Mouse (Mus musculus): Measurements from ENCODE around the gene Ctps2. TPM values are rescaled to one million over a fixed set of nuclear protein-coding genes. Genes with fewer than 3 reads are reported as not detected.

Gene Ctps2
- polyA plus RNA-seq, 1 experiment from 2014 or later: 91.1 TPM

DNA sequence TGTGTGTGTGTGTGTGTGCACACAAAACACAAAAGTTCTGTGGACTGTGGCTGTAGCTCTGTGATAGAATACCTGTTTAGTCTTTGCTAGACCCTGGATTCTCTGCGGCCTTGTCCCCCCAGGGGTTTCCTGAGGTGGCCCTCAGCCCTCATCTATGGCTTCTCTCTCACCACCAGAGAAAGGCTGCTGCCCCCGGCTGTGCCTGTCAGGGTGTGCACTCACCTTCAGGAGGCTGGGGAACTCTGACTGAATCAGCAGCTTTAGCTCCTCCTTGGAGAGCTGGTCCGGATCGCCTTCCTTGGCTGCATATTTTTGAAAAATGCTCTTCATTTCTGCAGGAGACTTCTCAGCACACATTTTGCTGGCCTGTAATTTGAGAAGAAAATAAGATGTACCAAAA is 62.8 kb downstream of the Ctps2 start:
- H3K36me3 ChIP-seq (ENCODE audit: control insufficient read depth, insufficient read depth, low read length): no peaks in the 10 kb centered on the region
- H3K4me2 ChIP-seq (ENCODE audit: low read length): no peak overlapping the region
- no peak overlapping the region for H3K27ac ChIP-seq (ENCODE audit: low read depth, low read length)
- H3K9me3 ChIP-seq (ENCODE audit: control insufficient read depth, low read length): no peaks in the 10 kb centered on the region
- H3K9ac ChIP-seq (ENCODE audit: low read depth, low read length): no peak overlapping the region
- H3K27me3 ChIP-seq (replicated peaks; ENCODE audit: control insufficient read depth, insufficient read depth, low read length): peaks cover 2% of the 10 kb centered on the region; the same call in 1 of the 2 replicates
- H3K4me3 ChIP-seq (ENCODE audit: low read length): no peak overlapping the region
- no peaks in the 10 kb centered on the region for H3K4me1 ChIP-seq (ENCODE audit: control insufficient read depth, insufficient read depth, low read depth, low read length)
- ATAC-seq: no peak
- WGBS: 37% methylated on average over 4 of the region's 4 CpGs

DNA sequence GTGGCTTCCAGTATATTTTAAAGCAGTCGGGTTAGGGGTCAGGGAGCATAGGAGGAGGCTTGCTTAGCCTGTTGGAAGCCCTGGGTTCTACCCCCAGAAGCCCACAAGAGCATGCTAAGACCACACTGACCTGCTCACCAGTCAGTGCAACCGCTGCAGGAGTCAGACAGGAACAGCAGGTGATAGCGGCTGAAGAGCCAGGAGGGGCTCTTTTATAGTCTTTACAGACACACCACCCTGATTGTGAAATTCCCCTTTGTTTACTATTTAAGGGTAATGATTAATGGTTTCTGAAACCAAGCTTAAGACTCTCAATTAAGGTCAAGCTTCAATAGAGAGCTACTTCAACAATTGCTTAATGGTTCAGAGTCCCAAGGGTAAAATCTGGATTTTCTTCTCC is 63.3 kb downstream of the Ctps2 start, which contains the start of gene S100g:
Gene S100g, minus strand, starts transcription at position 217 of the 400 bp plus-strand sequence.
- Histone ChIP-seq H3K4me2 (ENCODE audit: low read length) (no peak within 1 kb of the TSS), H3K9me3 (ENCODE audit: control insufficient read depth, low read length) (no peaks in the 10 kb centered on the region), H3K27ac (ENCODE audit: low read depth, low read length) (no peak within 1 kb of the TSS), H3K36me3 (ENCODE audit: control insufficient read depth, insufficient read depth, low read length) (no peaks in the 10 kb centered on the region), H3K9ac (ENCODE audit: low read depth, low read length) (no peak within 1 kb of the TSS), H3K4me3 (ENCODE audit: low read length) (no peak within 1 kb of the TSS), H3K4me1 (ENCODE audit: control insufficient read depth, insufficient read depth, low read depth, low read length) (no peaks in the 10 kb centered on the region), H3K27me3 (replicated peaks; ENCODE audit: control insufficient read depth, insufficient read depth, low read length) (peaks cover 2% of the 10 kb centered on the region; the same call in 1 of the 2 replicates)
- ATAC-seq: no peak
- WGBS: 37% methylated on average over 3 of the region's 3 CpGs

DNA sequence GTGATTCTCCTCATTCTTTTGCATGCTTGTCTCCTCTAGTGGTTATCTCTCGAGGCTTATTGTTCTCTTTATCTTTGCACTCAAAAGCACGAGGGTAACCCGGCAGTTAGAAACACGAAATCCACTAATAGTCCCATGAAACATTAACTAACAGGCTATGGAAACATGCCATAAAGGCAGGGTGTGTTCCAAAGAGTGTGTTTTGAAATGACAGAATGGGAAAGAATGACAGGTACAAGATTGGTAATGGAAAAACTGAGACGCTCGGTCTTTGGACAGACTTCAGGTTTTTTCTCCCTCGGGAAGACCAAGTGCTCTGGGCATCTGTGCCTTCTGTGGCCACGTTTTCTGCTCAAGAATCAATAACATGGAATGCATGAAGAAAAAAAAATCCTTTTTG is 66.4 kb downstream of the Ctps2 start:
- no peak for ATAC-seq
- H3K4me3 ChIP-seq (ENCODE audit: low read length): no peak overlapping the region
- WGBS: 68% methylated on average over 8 of the region's 8 CpGs
- H3K9ac ChIP-seq (ENCODE audit: low read depth, low read length): no peak overlapping the region
- H3K27me3 ChIP-seq (replicated peaks; ENCODE audit: control insufficient read depth, insufficient read depth, low read length): peaks cover 2% of the 10 kb centered on the region; the same call in 1 of the 2 replicates
- no peaks in the 10 kb centered on the region for H3K36me3 ChIP-seq (ENCODE audit: control insufficient read depth, insufficient read depth, low read length)
- no peak overlapping the region for H3K27ac ChIP-seq (ENCODE audit: low read depth, low read length)
- H3K4me1 ChIP-seq (ENCODE audit: control insufficient read depth, insufficient read depth, low read depth, low read length): no peaks in the 10 kb centered on the region
- no peaks in the 10 kb centered on the region for H3K9me3 ChIP-seq (ENCODE audit: control insufficient read depth, low read length)
- no peak overlapping the region for H3K4me2 ChIP-seq (ENCODE audit: low read length)

DNA sequence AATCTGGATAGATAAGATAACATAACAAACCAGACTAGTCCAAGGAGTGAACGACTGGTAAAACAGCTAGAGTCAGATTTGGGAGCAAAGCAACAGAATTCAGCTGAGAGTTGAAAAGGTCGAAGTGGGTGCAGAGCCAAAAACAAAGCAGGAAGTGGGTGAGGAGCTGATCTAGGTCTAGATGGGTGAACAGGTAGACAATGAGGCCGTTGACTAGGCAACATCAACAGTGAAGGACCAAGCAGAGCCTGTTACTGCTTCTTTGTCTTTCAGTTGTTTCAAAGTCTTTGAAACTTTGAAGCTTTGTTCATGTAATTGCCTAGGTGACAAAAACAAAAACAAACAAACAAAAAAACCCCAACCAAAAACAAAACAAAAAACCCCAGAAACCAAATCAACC is 75.2 kb downstream of the Ctps2 start:
- no peaks in the 10 kb centered on the region for H3K36me3 ChIP-seq (ENCODE audit: control insufficient read depth, insufficient read depth, low read length)
- no peaks in the 10 kb centered on the region for H3K27me3 ChIP-seq (replicated peaks; ENCODE audit: control insufficient read depth, insufficient read depth, low read length)
- H3K27ac ChIP-seq (ENCODE audit: low read depth, low read length): no peak overlapping the region
- ATAC-seq: no peak
- H3K9ac ChIP-seq (ENCODE audit: low read depth, low read length): no peak overlapping the region
- H3K4me1 ChIP-seq (ENCODE audit: control insufficient read depth, insufficient read depth, low read depth, low read length): no peaks in the 10 kb centered on the region
- 85% methylated on average over 3 of the region's 3 CpGs for WGBS
- H3K4me3 ChIP-seq (ENCODE audit: low read length): no peak overlapping the region
- no peak overlapping the region for H3K4me2 ChIP-seq (ENCODE audit: low read length)
- no peaks in the 10 kb centered on the region for H3K9me3 ChIP-seq (ENCODE audit: control insufficient read depth, low read length)

DNA sequence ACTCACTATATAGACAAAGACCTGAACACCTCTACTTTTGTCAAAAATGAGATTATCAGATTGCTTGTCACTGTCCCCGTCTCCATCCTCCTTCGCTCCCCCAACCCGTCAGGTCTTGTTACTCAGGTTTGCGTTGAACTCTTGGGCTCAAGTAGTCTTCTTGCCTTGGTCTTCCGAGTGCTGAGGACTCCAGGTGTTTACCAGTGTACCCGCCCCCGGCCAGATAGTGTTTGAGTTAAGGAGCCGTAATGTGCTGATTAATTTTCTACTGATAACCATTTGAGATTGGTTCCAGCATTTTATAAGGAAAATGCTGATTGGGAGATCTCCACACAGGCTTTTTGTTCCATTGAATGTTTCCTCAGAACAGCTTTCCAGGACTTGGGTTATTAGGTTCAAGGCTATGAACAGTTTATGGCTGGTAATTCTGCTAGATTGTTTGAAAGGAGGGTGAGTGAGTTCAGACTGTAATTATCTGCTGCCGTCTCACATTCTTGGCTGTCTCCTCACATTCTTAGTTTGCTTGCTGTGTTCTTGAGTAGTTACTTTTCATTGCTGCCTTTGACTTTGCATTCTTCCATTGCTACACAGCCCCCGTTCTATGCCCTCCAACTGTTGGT is 85.9 kb downstream of the Ctps2 start:
- ATAC-seq: no peak
- Histone ChIP-seq H3K36me3 (ENCODE audit: control insufficient read depth, insufficient read depth, low read length) (no peaks in the 10 kb centered on the region), H3K4me1 (ENCODE audit: control insufficient read depth, insufficient read depth, low read depth, low read length) (no peaks in the 10 kb centered on the region), H3K27ac (ENCODE audit: low read depth, low read length) (no peak overlapping the region), H3K9ac (ENCODE audit: low read depth, low read length) (no peak overlapping the region), H3K4me3 (ENCODE audit: low read length) (no peak overlapping the region), H3K9me3 (ENCODE audit: control insufficient read depth, low read length) (no peaks in the 10 kb centered on the region), H3K27me3 (replicated peaks; ENCODE audit: control insufficient read depth, insufficient read depth, low read length) (no peaks in the 10 kb centered on the region), H3K4me2 (ENCODE audit: low read length) (no peak overlapping the region)
- 96% methylated on average over 10 of the region's 10 CpGs for WGBS

DNA sequence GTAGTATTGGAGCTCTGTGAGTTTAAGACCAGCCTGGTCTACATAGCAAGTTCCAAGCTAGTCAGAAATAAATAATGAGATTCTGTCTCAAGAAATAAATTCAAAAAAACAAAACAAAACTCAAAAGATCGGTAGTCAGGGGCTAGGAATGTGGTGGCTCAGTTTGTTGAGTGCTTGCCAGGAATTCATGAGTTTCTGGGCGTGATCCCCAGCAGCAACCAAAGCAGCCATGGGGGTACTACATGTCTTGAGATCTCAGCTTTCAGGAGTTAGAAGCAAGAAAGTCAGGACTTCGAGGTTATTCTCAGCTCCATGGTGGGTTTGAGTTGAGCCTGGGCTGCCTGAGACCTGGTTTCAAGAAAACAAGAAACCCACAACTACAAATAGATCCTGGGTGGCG is 90.4 kb downstream of the Ctps2 start:
- Histone ChIP-seq H3K9me3 (ENCODE audit: control insufficient read depth, low read length) (no peaks in the 10 kb centered on the region), H3K27ac (ENCODE audit: low read depth, low read length) (no peak overlapping the region), H3K36me3 (ENCODE audit: control insufficient read depth, insufficient read depth, low read length) (no peaks in the 10 kb centered on the region), H3K27me3 (replicated peaks; ENCODE audit: control insufficient read depth, insufficient read depth, low read length) (no peaks in the 10 kb centered on the region), H3K4me1 (ENCODE audit: control insufficient read depth, insufficient read depth, low read depth, low read length) (no peaks in the 10 kb centered on the region), H3K4me2 (ENCODE audit: low read length) (no peak overlapping the region), H3K4me3 (ENCODE audit: low read length) (no peak overlapping the region), H3K9ac (ENCODE audit: low read depth, low read length) (no peak overlapping the region)
- no peak for ATAC-seq
- WGBS: 82% methylated on average over 4 of the region's 4 CpGs

DNA sequence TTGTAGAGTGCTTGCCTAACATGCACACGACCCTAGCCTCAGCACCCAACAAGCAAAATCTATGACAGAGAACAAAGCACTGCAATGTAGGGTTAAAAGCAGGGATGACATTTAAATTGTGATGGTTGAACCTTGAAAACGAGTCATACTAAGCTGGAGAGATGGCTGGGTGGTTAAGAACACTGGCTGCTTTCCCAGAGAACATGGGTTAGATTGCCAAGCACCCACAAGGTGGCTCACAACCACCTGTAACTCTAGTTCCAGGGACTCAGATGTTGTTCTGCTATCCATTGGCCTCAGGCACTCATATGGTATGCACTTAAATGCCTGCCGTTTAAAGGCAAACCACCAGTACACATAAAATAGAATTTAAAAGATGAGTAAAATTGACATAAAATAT is 91.1 kb downstream of the Ctps2 start:
- Histone ChIP-seq H3K9me3 (ENCODE audit: control insufficient read depth, low read length) (no peaks in the 10 kb centered on the region), H3K4me3 (ENCODE audit: low read length) (no peak overlapping the region), H3K4me2 (ENCODE audit: low read length) (no peak overlapping the region), H3K27ac (ENCODE audit: low read depth, low read length) (no peak overlapping the region), H3K4me1 (ENCODE audit: control insufficient read depth, insufficient read depth, low read depth, low read length) (no peaks in the 10 kb centered on the region), H3K27me3 (replicated peaks; ENCODE audit: control insufficient read depth, insufficient read depth, low read length) (no peaks in the 10 kb centered on the region), H3K36me3 (ENCODE audit: control insufficient read depth, insufficient read depth, low read length) (no peaks in the 10 kb centered on the region), H3K9ac (ENCODE audit: low read depth, low read length) (no peak overlapping the region)
- no peak for ATAC-seq
- 71% methylated on average over 3 of the region's 3 CpGs for WGBS

DNA sequence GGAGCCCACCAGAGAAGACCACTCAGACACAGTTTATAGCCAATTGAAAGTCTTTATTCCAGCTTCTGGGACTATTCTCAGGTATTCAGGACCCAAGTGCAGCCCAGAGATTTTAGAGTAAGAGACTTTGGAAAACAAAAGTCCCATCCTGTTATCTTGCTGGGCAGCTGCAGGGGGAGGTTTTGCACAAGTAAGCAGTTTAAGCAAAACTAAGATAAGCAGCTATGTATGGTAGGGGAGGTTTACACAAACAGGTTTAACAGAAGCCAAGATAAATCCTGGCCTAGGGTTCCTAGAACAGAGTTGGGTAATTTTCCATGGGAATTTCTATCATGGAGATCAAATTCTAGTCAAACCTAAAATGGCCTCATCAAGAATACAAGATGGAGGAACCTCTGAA is 126.8 kb downstream of the Ctps2 start:
- H3K27me3 ChIP-seq (replicated peaks; ENCODE audit: control insufficient read depth, insufficient read depth, low read length): no peaks in the 10 kb centered on the region; the same call in 1 of the 2 replicates
- no peak overlapping the region for H3K9ac ChIP-seq (ENCODE audit: low read depth, low read length)
- no peaks in the 10 kb centered on the region for H3K36me3 ChIP-seq (ENCODE audit: control insufficient read depth, insufficient read depth, low read length)
- ATAC-seq: no peak
- no peaks in the 10 kb centered on the region for H3K9me3 ChIP-seq (ENCODE audit: control insufficient read depth, low read length)
- H3K4me1 ChIP-seq (ENCODE audit: control insufficient read depth, insufficient read depth, low read depth, low read length): no peaks in the 10 kb centered on the region
- no peak overlapping the region for H3K4me2 ChIP-seq (ENCODE audit: low read length)
- H3K27ac ChIP-seq (ENCODE audit: low read depth, low read length): no peak overlapping the region
- no peak overlapping the region for H3K4me3 ChIP-seq (ENCODE audit: low read length)

DNA sequence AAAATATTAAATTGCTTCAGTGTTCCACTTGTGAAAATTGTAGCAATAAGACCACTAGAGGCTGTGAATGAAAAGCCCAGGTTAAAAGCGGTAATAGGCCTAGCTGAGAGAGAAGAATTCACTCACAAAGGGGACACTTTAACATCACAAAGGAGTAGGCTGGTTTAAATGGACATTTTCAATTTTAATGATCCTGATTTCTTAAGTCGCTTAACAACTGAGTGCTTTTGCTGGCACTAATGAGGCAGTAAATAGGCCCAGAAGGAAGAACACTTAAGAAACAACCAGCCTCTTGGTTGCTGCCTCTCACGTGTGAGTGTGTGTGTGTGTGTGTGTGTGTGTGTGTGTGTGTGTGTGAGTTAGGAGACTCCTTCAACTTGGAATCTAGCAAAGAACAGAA is 137.7 kb downstream of the Ctps2 start:
- H3K4me1 ChIP-seq (ENCODE audit: control insufficient read depth, insufficient read depth, low read depth, low read length): no peaks in the 10 kb centered on the region
- ATAC-seq: no peak
- H3K36me3 ChIP-seq (ENCODE audit: control insufficient read depth, insufficient read depth, low read length): no peaks in the 10 kb centered on the region
- H3K27ac ChIP-seq (ENCODE audit: low read depth, low read length): no peak overlapping the region
- H3K4me2 ChIP-seq (ENCODE audit: low read length): no peak overlapping the region
- H3K27me3 ChIP-seq (replicated peaks; ENCODE audit: control insufficient read depth, insufficient read depth, low read length): no peaks in the 10 kb centered on the region
- H3K9ac ChIP-seq (ENCODE audit: low read depth, low read length): no peak overlapping the region
- 53% methylated on average over 3 of the region's 3 CpGs for WGBS
- no peaks in the 10 kb centered on the region for H3K9me3 ChIP-seq (ENCODE audit: control insufficient read depth, low read length)
- H3K4me3 ChIP-seq (ENCODE audit: low read length): no peak overlapping the region

DNA sequence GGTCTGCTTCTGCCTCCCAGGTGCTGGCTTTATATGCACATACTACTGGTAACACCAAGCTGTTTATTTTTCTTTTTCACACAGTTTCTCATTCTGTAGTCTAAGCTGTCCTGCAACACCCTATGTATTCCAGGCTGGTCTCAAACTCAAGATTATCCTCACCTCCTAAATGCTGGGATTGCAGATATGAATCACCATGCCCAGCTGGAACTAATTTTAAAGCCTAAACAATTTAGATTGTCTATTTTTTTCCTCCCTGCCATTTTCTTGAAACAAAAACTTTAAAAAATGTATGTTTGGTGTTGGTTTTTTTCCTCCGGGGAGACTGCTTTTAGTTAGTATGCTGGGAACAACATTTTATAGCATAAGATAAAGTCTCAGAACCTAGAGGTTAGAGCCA is 141.7 kb downstream of the Ctps2 start:
- Histone ChIP-seq H3K9me3 (ENCODE audit: control insufficient read depth, low read length) (no peaks in the 10 kb centered on the region), H3K9ac (ENCODE audit: low read depth, low read length) (no peak overlapping the region), H3K4me2 (ENCODE audit: low read length) (no peak overlapping the region), H3K4me3 (ENCODE audit: low read length) (no peak overlapping the region), H3K4me1 (ENCODE audit: control insufficient read depth, insufficient read depth, low read depth, low read length) (no peaks in the 10 kb centered on the region), H3K36me3 (ENCODE audit: control insufficient read depth, insufficient read depth, low read length) (no peaks in the 10 kb centered on the region), H3K27me3 (replicated peaks; ENCODE audit: control insufficient read depth, insufficient read depth, low read length) (peaks cover 2% of the 10 kb centered on the region; the same call in 1 of the 2 replicates), H3K27ac (ENCODE audit: low read depth, low read length) (no peak overlapping the region)
- WGBS: 92% methylated on average over 1 of the region's 1 CpGs
- ATAC-seq: no peak

All from hindbrain, embryonic 16.5 days (tissue).